Mouse (Mus musculus) midbrain, embryonic 14.5 days (tissue): ENCODE data around the gene Methig1. TPM values are rescaled to one million over a fixed set of nuclear protein-coding genes. Genes with fewer than 3 reads are reported as not detected.
"Not testable (repeated sequence)": the region's sequence is repeated elsewhere in the genome, so short reads cannot be mapped to it uniquely, and the experiment has no call there.

Experiments
- ATAC-seq: fragments of 200-750 bp; cut with Nextera tagmentation; 2 replicates; pipeline ENCODE4 v1.8.0; 2017; ENCODE audit warnings: moderate number of reproducible peaks, moderate library complexity; ENCODE audit not compliant: low FRiP score, low TSS enrichment
- DNase-seq: peaks from one replicate; pipeline ENCODE4 v3.0.0-alpha.2; 2015
- H3K27ac ChIP-seq: fragments of 300-500 bp; sonication (generic); replicated peaks from 2 replicates; pipeline ENCODE4 v1.5.1; 2014; ENCODE audit warnings: mild to moderate bottlenecking, low read depth, low read length, moderate library complexity
- H3K27me3 ChIP-seq: fragments of 300-500 bp; sonication (generic); 2 replicates; pipeline ENCODE4 v1.6.1; 2014; ENCODE audit warnings: low read length, control low read depth, mixed read lengths; ENCODE audit not compliant: control insufficient read depth, insufficient read depth
- H3K36me3 ChIP-seq: fragments of 300-500 bp; sonication (generic); 2 replicates; pipeline ENCODE4 v1.6.1; 2014; ENCODE audit warnings: low read length, control low read depth; ENCODE audit not compliant: control insufficient read depth, insufficient read depth
- H3K4me1 ChIP-seq: fragments of 300-500 bp; sonication (generic); 2 replicates; pipeline ENCODE4 v1.6.1; 2014; ENCODE audit warnings: mild to moderate bottlenecking, antibody characterized with exemption, low read length, control low read depth; ENCODE audit not compliant: control insufficient read depth, insufficient read depth
- H3K4me2 ChIP-seq: fragments of 300-500 bp; sonication (generic); 2 replicates; pipeline ENCODE4 v1.6.1; 2014; ENCODE audit warnings: mild to moderate bottlenecking, low read length, moderate library complexity
- H3K4me3 ChIP-seq: fragments of 300-500 bp; sonication (generic); replicated peaks from 2 replicates; pipeline ENCODE4 v1.5.1; 2014; ENCODE audit warnings: low read depth, low read length
- H3K9ac ChIP-seq: fragments of 300-500 bp; sonication (generic); replicated peaks from 2 replicates; pipeline ENCODE4 v1.6.1; 2014; ENCODE audit warnings: mild to moderate bottlenecking, low read length, moderate library complexity
- H3K9me3 ChIP-seq: fragments of 300-500 bp; sonication (generic); 2 replicates; pipeline ENCODE4 v1.6.1; 2016; ENCODE audit warnings: low read length, control low read depth, mixed read lengths; ENCODE audit not compliant: control insufficient read depth
- WGBS: fragments of 180-500 bp; shearing (Covaris S2); extraction: QIAGEN DNeasy Blood & Tissue Kit; methylation state at CpG from one replicate; pipeline ENCODE4 v1.1.7; 2014; 5-methylcytosine and 5-hydroxymethylcytosine counted together
- polyA plus RNA-seq: library from polyadenylated mRNA; unstranded; fragments of >200 nt; fragmentation: Nextera tagmentation; extraction: Ambion mirVana; gene quantifications from 2 replicates; pipeline ENCODE4 v1.2.1, GENCODE M21; 2014

The Methig1 gene
- polyA plus RNA-seq, result 0.24 TPM in 1 of 2 replicates, not detected in the other

- ATAC-seq (no peak), DNase-seq (no peak)
- Histone ChIP-seq H3K4me2 (no peak within 1 kb of the TSS), H3K36me3 (no peaks in the 10 kb centered on the region), H3K9ac (no peak within 1 kb of the TSS), H3K4me1 (no peaks in the 10 kb centered on the region), H3K27ac (no peak within 1 kb of the TSS), H3K4me3 (no peak within 1 kb of the TSS), H3K27me3 (no peaks in the 10 kb centered on the region), H3K9me3 (no peaks in the 10 kb centered on the region)
- WGBS, result 90% methylated on average over 10 of the region's 10 CpGs
Observed at GRCm38 (mm10) chr15:100352711-100353250, at the start of gene Methig1, which contains the start of gene Mettl7a2. TSS of gene Methig1 (plus strand) at chr15:100353149. TSS of gene Mettl7a2 (plus strand) at chr15:100353200.

DNA sequence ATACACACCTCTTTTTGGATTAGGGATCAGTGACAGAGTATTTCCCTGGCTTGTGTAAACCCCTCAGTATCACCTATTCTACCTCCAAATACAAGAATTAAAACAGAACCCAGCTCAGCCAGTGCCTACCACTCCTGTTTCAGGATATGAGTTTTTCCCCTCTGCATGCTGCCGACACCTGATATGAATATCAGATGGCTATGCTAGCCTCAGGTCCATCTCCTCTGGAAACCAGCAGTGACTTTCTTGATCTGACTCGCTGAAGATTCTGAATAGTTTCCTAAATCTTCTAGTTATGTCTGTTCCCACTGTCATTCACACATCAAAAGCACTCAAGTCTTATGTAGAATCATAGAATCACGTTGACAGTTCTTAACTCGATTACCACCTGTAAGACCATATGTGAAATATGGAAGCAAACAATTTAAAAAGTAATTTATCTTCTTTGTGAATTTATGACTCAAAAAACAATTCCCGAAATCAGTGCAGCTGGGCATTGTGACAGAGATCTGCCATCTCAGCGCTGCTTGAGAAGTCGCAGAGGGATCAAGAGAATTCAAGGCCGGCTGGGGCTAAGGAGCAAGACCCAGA, 49.4 kb upstream of the Methig1 start:
- 0 out of 2 replicates have a peak, but pooled peaks cover 5% of the 10 kb centered on the region for H3K4me1 ChIP-seq
- peak overlapping the region; percentile 76 for H3K4me2 ChIP-seq
- no peaks in the 10 kb centered on the region for H3K9me3 ChIP-seq
- 46% methylated on average over 8 of the region's 8 CpGs for WGBS
- peak overlapping the region; percentile 52 for H3K4me3 ChIP-seq
- ATAC-seq, result no peak
- no peaks in the 10 kb centered on the region for H3K27me3 ChIP-seq
- no peaks in the 10 kb centered on the region for H3K36me3 ChIP-seq
- DNase-seq, result peak; percentile 1
- peak overlapping the region; percentile 94; the same call in 1 of the 2 replicates for H3K27ac ChIP-seq
- peak overlapping the region; percentile 81 for H3K9ac ChIP-seq

DNA sequence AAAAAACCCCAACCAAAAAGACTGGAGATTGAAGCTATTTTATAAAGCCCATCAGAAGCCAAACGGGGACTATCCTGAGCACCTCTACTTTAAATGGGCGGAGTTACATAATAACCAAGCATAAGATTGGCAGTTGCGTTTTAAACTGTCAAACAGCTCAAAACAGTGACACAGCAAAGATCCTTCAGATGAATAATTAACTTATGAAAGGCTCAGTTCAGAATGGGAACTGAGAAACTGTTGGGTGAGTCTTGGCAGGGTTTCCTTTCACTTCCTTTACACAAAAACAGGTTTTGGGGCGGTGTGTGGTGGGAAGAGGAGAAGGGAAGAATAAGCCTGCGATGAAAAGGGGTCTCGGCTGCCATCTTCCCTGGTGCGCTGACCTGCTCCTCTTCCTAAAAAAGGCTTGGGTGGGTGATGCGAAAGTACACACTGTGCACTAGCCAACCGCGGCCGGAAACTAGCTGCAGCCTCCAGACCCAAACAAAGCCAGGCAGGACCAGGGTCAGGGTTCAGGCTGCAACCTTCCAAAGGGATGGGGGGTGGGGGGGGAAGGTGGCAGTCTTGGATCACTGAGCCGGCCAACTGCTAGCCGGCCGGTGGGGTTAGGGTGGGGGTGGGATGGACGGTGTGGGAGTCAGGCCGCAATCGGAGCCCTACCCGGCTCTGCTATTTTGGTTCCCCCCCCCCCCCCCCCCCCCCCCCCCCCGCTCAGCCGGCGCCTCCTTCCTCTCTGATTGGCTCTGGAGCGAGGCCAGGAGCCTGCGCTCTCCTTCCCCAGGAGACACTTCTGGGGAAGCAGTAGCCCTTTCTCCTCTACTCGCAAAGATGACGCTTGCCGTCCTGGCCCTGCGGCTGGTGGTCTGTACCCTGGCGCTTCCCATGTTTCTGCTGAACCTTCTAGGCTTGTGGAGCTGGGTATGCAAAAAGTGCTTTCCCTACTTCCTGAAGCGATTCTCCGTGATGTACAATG, 48.6 kb upstream of the Methig1 start, which contains the start of gene Mettl7a1:
Gene Mettl7a1 (plus strand): TSS at position 122 of the 973 bp plus-strand sequence.
- ATAC-seq (peak; percentile 79; the same call in 1 of the 2 replicates), DNase-seq (peak; percentile 90)
- H3K9me3 ChIP-seq, result no peaks in the 10 kb centered on the region
- no peaks in the 10 kb centered on the region for H3K27me3 ChIP-seq
- 0 out of 2 replicates have a peak, but pooled peaks cover 5% of the 10 kb centered on the region for H3K4me1 ChIP-seq
- 2% methylated on average over 26 of the region's 30 CpGs for WGBS
- peak within 1 kb of the TSS; percentile 81 for H3K9ac ChIP-seq
- H3K4me3 ChIP-seq, result peak within 1 kb of the TSS; percentile 52
- H3K4me2 ChIP-seq, result peak within 1 kb of the TSS; percentile 76
- no peaks in the 10 kb centered on the region for H3K36me3 ChIP-seq
- H3K27ac ChIP-seq, result peak within 1 kb of the TSS; percentile 94

DNA sequence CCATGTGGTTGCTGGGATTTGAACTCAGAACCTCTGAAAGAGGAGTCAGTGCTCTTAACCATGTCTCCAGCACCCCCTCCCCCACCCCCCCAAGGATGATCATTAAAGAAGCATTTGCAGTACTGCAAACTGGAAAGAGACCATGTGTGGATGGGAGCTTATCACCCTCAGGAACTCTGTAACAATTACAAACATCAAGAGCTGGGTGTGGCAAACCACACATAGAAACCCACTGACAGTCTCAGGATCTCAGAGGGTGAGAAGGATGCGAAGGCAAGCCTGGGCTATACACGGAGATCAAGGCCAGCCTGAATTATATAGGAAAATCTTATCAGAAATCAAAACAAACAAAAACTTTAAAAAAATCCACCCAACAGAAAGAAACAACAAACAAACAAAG, 46.7 kb upstream of the Methig1 start:
- H3K27ac ChIP-seq, result no peak overlapping the region
- H3K27me3 ChIP-seq, result no peaks in the 10 kb centered on the region
- H3K9me3 ChIP-seq, result no peaks in the 10 kb centered on the region
- WGBS, result 93% methylated on average over 2 of the region's 2 CpGs
- 0 out of 2 replicates have a peak, but pooled peaks cover 5% of the 10 kb centered on the region for H3K4me1 ChIP-seq
- no peak overlapping the region for H3K9ac ChIP-seq
- DNase-seq (no peak), ATAC-seq (no peak)
- H3K36me3 ChIP-seq, result no peaks in the 10 kb centered on the region
- no peak overlapping the region for H3K4me2 ChIP-seq
- H3K4me3 ChIP-seq, result no peak overlapping the region

DNA sequence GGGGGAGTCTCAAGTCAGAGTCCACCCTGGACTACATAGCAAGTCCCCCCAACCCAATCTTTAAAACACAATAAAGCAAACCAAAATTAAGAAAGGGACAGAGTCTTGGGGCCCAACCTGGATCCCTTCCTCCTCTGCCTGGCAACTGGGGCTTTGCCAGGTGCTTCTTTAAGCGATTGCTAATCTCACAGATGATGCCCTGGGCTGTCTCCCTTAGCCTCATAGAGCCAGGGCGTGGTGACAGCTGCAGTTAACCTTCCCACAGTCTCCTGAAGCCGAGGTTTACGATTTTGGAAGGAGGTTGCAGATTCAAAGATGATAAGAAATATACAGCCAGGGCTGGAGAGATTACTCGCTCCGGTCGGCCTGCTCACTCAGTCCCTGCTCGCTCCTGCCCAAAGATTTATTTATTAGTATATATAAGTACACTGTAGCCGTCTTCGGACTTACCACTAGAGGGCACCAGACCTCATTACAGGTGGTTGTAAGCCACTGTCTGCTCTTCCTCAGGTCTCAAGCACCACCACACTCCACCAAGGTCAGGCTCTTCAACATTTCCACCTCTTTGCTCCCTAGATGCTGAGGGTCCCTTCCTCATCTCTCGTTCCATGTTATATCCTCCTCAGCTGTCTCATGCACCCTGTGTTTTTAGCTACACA, 45.4 kb upstream of the Methig1 start:
- peak; percentile 76 for DNase-seq
- H3K9ac ChIP-seq, H3K4me1 ChIP-seq, H3K9me3 ChIP-seq, H3K4me2 ChIP-seq, H3K27me3 ChIP-seq, H3K36me3 ChIP-seq, H3K4me3 ChIP-seq, H3K27ac ChIP-seq: not testable (repeated sequence)
- ATAC-seq, result peak; percentile 40; the same call in 1 of the 2 replicates
- 47% methylated on average over 8 of the region's 11 CpGs for WGBS

DNA sequence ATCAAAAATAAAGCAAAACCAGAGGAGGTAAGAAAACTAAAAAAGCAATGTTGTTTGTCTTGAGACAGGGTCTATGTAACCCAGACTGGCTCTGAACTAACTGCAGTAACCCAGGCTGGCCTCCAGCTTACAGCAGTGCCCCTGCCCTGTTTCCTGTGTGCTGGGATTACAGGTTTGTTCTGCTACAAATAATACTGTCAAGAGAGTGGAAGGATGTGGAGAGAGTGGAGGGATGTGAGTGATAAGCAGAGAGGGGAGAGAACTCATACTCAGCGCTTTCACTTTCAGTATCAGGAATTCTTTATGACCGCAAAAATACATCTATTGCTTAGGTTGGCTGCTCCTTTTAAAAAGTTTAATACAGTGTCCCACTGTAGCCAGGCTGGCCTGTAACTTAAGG, 40.6 kb upstream of the Methig1 start:
- Histone ChIP-seq H3K4me3 (no peak overlapping the region), H3K27ac (no peak overlapping the region), H3K9ac (no peak overlapping the region), H3K9me3 (no peaks in the 10 kb centered on the region), H3K4me1 (no peaks in the 10 kb centered on the region), H3K27me3 (no peaks in the 10 kb centered on the region), H3K4me2 (no peak overlapping the region), H3K36me3 (no peaks in the 10 kb centered on the region)
- 92% methylated on average over 2 of the region's 2 CpGs for whole genome bisulfite sequencing
- DNase-seq (no peak), ATAC-seq (no peak)

- Histone ChIP-seq H3K4me1 (no peaks in the 10 kb centered on the region), H3K36me3 (no peaks in the 10 kb centered on the region), H3K27ac (no peak overlapping the region), H3K4me2 (no peak overlapping the region), H3K9ac (no peak overlapping the region), H3K27me3 (no peaks in the 10 kb centered on the region), H3K4me3 (no peak overlapping the region), H3K9me3 (no peaks in the 10 kb centered on the region)
- 93% methylated on average over 5 of the region's 5 CpGs for WGBS
- DNase-seq (no peak), ATAC-seq (no peak)
Observed at GRCm38 (mm10) chr15:100314448-100315145, 38.4 kb upstream of the Methig1 start.
